Mouse (Mus musculus): ENCODE measurements around the gene Ncbp3. TPM values are rescaled to one million over a fixed set of nuclear protein-coding genes. Genes with fewer than 3 reads are reported as not detected.

Gene Ncbp3
- total and polyA plus RNA-seq, 3 experiments = 11.9 to 13.9 (median 12.1) TPM

GRCm38 (mm10) chr11:73044229-73044755, 3.3 kb upstream of the Ncbp3 start:
- Histone ChIP-seq H3K4me1 (ENCODE audit: control insufficient read depth in 1 of 2, insufficient read depth in 2 of 2) (peaks cover 11 to 33% of the 10 kb centered on the region in 2 experiments), H3K4me3 (replicated peaks in 1 of 3; ENCODE audit: low read depth in 2 of 3, low read length in 2 of 3, poor library complexity in 1 of 3) (no peak overlapping the region), H3K36me3 (replicated peaks in 1 of 2; ENCODE audit: control insufficient read depth in 1 of 2, insufficient read depth in 1 of 2, low read length in 1 of 2) (peaks cover 7 to 18% of the 10 kb centered on the region in 2 experiments), H3K9ac (ENCODE audit: insufficient read depth, low read depth) (no peak overlapping the region), H3K9me3 (replicated peaks; ENCODE audit: low read length) (no peaks in the 10 kb centered on the region), H3K79me2 (replicated peaks; ENCODE audit: control insufficient read depth, extremely low read depth, insufficient read depth, poor library complexity, severe bottlenecking) (peaks cover 11% of the 10 kb centered on the region), H3K27me3 (replicated peaks) (no peaks in the 10 kb centered on the region), H3K4me2 (ENCODE audit: insufficient read depth, low read depth, poor library complexity, severe bottlenecking) (no peak overlapping the region), H3K27ac (ENCODE audit: insufficient read depth, low read depth) (no peak overlapping the region)
- dilution Hi-C loops (cut with MboI; ENCODE audit: extremely low pct_ligation_motif_present, extremely low pct_unique_long_range_greater_than_20kb, low sequenced_read_pairs) (no loop called here), in situ Hi-C loops (cut with MboI; ENCODE audit: low pct_ligation_motif_present, low pct_unique_long_range_greater_than_20kb, low sequenced_read_pairs) (no loop called here)
- TF ChIP-seq USF1 (IDR thresholded peaks at IDR 0.05; ENCODE audit: low read depth, low read length) = peak; percentile 30; the same call in 1 of the 2 replicates
- TF ChIP-seq USF2 (conservative IDR thresholded peaks at IDR 0.05; ENCODE audit: low read depth, low read length) = peak; percentile 24
- TF ChIP-seq UBTF (IDR thresholded peaks at IDR 0.05; ENCODE audit: low read depth, low read length) = no peak
- no peak for DNase-seq (ENCODE audit: extremely low read depth)

GRCm38 (mm10) chr11:73044789-73045188, 2.8 kb upstream of the Ncbp3 start:
- Histone ChIP-seq H3K79me2 (replicated peaks; ENCODE audit: control insufficient read depth, extremely low read depth, insufficient read depth, poor library complexity, severe bottlenecking) (peaks cover 14% of the 10 kb centered on the region), H3K4me3 (replicated peaks in 1 of 3; ENCODE audit: low read depth in 2 of 3, low read length in 2 of 3, poor library complexity in 1 of 3) (no peak overlapping the region), H3K4me1 (ENCODE audit: control insufficient read depth in 1 of 2, insufficient read depth in 2 of 2) (peaks cover 11 to 37% of the 10 kb centered on the region in 2 experiments), H3K9me3 (replicated peaks; ENCODE audit: low read length) (no peaks in the 10 kb centered on the region), H3K27me3 (replicated peaks) (no peaks in the 10 kb centered on the region), H3K36me3 (replicated peaks in 1 of 2; ENCODE audit: control insufficient read depth in 1 of 2, insufficient read depth in 1 of 2, low read length in 1 of 2) (peaks cover 7 to 20% of the 10 kb centered on the region in 2 experiments), H3K27ac (ENCODE audit: insufficient read depth, low read depth) (no peak overlapping the region), H3K9ac (ENCODE audit: insufficient read depth, low read depth) (no peak overlapping the region), H3K4me2 (ENCODE audit: insufficient read depth, low read depth, poor library complexity, severe bottlenecking) (no peak overlapping the region)
- in situ Hi-C loops (cut with MboI; ENCODE audit: low pct_ligation_motif_present, low pct_unique_long_range_greater_than_20kb, low sequenced_read_pairs) = loop anchor here (5.0 kb wide), 1 partner anchor 32 kb away; no protein-coding TSS in a partner anchor
- TF ChIP-seq CTCF (conservative IDR thresholded peaks at IDR 0.05 in 1 of 2, IDR thresholded peaks at IDR 0.05 in 1 of 2; ENCODE audit: low read depth in 2 of 2, low read length in 2 of 2) = peak in 1 of 2 experiments; percentile 49; a peak in 2 of 4 replicates
- TF ChIP-seq PAX5 (IDR thresholded peaks at IDR 0.05; ENCODE audit: low read length) = no peak
- no peak for TF ChIP-seq MAZ (IDR thresholded peaks at IDR 0.05; ENCODE audit: low read depth, low read length)
- no peak for TF ChIP-seq MXI1 (IDR thresholded peaks at IDR 0.05; ENCODE audit: low read depth, low read length)
- no peak for TF ChIP-seq MYC (IDR thresholded peaks at IDR 0.05; ENCODE audit: low read depth, low read length)
- no peak for TF ChIP-seq POLR2A (IDR thresholded peaks at IDR 0.05; ENCODE audit: low read depth, low read length)
- TF ChIP-seq BHLHE40 (IDR thresholded peaks at IDR 0.05; ENCODE audit: low read depth, low read length) = no peak
- TF ChIP-seq EP300 (IDR thresholded peaks at IDR 0.05; ENCODE audit: low read length) = no peak
- TF ChIP-seq SMC3 (IDR thresholded peaks at IDR 0.05; ENCODE audit: low read depth, low read length) = peak; percentile 22; the same call in 1 of the 2 replicates
- no peak for TF ChIP-seq TBP (conservative IDR thresholded peaks at IDR 0.05; ENCODE audit: low read depth, low read length)
- TF ChIP-seq MAFK (IDR thresholded peaks at IDR 0.05; ENCODE audit: insufficient replicate concordance, low read length) = no peak
- no peak for TF ChIP-seq ELF1 (IDR thresholded peaks at IDR 0.05; ENCODE audit: low read depth, low read length)
- no peak for TF ChIP-seq JUN (IDR thresholded peaks at IDR 0.05; ENCODE audit: insufficient read depth, low read depth, low read length)
- TF ChIP-seq RAD21 (IDR thresholded peaks at IDR 0.05; ENCODE audit: low read depth, low read length) = no peak; the same call in 1 of the 2 replicates
- DNase-seq (ENCODE audit: extremely low read depth) = no peak
- dilution Hi-C loops (cut with MboI; ENCODE audit: extremely low pct_ligation_motif_present, extremely low pct_unique_long_range_greater_than_20kb, low sequenced_read_pairs) = no loop called here

Data from CH12.LX (cell line).